Mouse (Mus musculus) forebrain, embryonic 14.5 days (tissue): ENCODE measurements around the gene Vwa1. TPM values are rescaled to one million over a fixed set of nuclear protein-coding genes. Genes with fewer than 3 reads are reported as not detected.

ENCODE experiments used
- ATAC-seq: fragments of 200-750 bp; cut with Nextera tagmentation; 2 replicates; pipeline ENCODE4 v1.8.0; 2017; ENCODE audit warnings: mild to moderate bottlenecking, moderate library complexity
- DNase-seq: peaks from one replicate; pipeline ENCODE4 v3.0.0-alpha.2; 2015; ENCODE audit warnings: low spot score
- H3K27ac ChIP-seq: fragments of 300-500 bp; sonication (generic); 2 replicates; pipeline ENCODE4 v1.5.1; 2014; ENCODE audit warnings: low read depth, mild to moderate bottlenecking, control low read depth, low read length, moderate library complexity
- H3K27me3 ChIP-seq: fragments of 300-500 bp; sonication (generic); replicated peaks from 2 replicates; pipeline ENCODE4 v1.6.1; 2014; ENCODE audit warnings: low read length, control low read depth, mixed read lengths; ENCODE audit not compliant: control insufficient read depth, insufficient read depth
- H3K36me3 ChIP-seq: fragments of 300-500 bp; sonication (generic); 2 replicates; pipeline ENCODE4 v1.6.1; 2014; ENCODE audit warnings: low read length, control low read depth; ENCODE audit not compliant: control insufficient read depth, insufficient read depth
- H3K4me1 ChIP-seq: fragments of 300-500 bp; sonication (generic); 2 replicates; pipeline ENCODE4 v1.6.1; 2014; ENCODE audit warnings: antibody characterized with exemption, low read length, control low read depth; ENCODE audit not compliant: control insufficient read depth, insufficient read depth
- H3K4me2 ChIP-seq: fragments of 300-500 bp; sonication (generic); 2 replicates; pipeline ENCODE4 v1.6.1; 2014; ENCODE audit warnings: mild to moderate bottlenecking, control low read depth, low read length
- H3K4me3 ChIP-seq: fragments of 300-500 bp; sonication (generic); 2 replicates; pipeline ENCODE4 v1.5.1; 2014; ENCODE audit warnings: low read depth, low read length, control low read depth
- H3K9ac ChIP-seq: fragments of 300-500 bp; sonication (generic); 2 replicates; pipeline ENCODE4 v1.6.1; 2014; ENCODE audit warnings: mild to moderate bottlenecking, low read length, control low read depth, moderate library complexity
- H3K9me3 ChIP-seq: fragments of 300-500 bp; sonication (generic); replicated peaks from 2 replicates; pipeline ENCODE4 v1.6.1; 2016; ENCODE audit warnings: low read length, control low read depth, mixed read lengths; ENCODE audit not compliant: control insufficient read depth
- WGBS: fragments of 180-500 bp; shearing (Covaris S2); extraction: QIAGEN DNeasy Blood & Tissue Kit; methylation state at CpG from one replicate; pipeline ENCODE4 v1.1.7; 2014; 5-methylcytosine and 5-hydroxymethylcytosine counted together
- microRNA-seq: library from miRNA; unstranded; fragments of <30 nt; microRNA quantifications from one replicate; pipeline ENCODE4, GENCODE M21; 2016
- polyA plus RNA-seq: library from polyadenylated mRNA; unstranded; fragments of >200 nt; fragmentation: Nextera tagmentation; extraction: Ambion mirVana; gene quantifications from 2 replicates; pipeline ENCODE4 v1.2.1, GENCODE M21; 2014

The Vwa1 gene
- polyA plus RNA-seq, 1 experiment from 2014 or later, result 21.8 TPM

DNA sequence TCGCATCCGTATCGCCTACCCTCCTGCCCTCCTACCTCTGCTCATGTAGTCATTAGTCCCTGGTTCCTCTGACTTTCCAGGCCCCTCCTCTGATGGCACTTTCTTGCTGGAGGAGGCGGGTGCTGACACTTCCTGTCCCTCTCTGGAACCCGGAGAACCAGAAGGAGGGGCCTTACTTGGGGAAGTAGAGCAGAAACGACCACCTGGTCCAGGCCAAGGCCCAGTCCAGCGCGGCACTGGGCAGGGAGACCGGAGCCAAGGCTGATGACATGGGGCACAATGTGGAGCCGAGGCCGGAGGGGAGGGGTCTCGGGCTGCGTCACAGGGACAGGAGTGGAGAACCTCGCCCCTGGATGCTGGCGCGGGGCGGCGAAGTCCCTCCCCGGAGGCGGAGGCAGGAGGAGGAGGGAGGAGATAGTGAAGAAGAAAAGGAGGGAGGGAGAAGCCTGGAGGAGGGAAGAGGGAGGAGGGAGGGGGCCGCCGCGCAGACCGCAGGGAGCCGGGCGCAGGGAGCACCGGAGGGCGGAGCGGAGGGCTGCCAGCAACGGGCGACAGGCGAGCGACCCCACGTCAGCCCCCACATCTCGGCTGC, 40.1 kb downstream of the Vwa1 start, which contains the start of gene Tmem240:
TSS of gene Tmem240 (plus strand) at position 451 of the 592 bp plus-strand sequence.
- Histone ChIP-seq H3K27ac (peak within 1 kb of the TSS; percentile 92), H3K4me3 (peak within 1 kb of the TSS; percentile 81), H3K9ac (peak within 1 kb of the TSS; percentile 91), H3K9me3 (no peaks in the 10 kb centered on the region), H3K4me1 (peaks cover 12% of the 10 kb centered on the region), H3K4me2 (peak within 1 kb of the TSS; percentile 79), H3K36me3 (peaks cover 27% of the 10 kb centered on the region), H3K27me3 (no peaks in the 10 kb centered on the region)
- WGBS, result under 1% methylated on average over 33 of the region's 35 CpGs
- peak; percentile 95 for DNase-seq
- peak; percentile 95 for ATAC-seq

DNA sequence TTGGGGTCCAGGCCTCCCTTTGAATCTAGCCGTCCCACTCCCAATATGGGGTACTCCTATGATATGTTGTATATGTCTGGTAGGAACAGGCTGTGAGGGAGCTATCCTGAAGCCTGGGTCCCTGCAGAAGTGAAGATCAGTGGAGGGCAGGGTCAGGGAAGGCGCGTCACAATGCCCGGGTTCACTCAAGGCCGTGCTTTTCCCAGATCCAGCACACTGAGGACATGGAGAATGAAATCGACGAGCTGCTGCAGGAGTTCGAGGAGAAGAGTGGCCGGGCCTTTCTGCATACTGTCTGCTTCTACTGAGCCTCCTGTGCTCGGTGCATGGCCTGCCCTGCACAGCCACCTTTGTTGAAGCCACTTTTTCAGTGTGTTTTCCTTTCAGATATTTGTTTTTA, 41.2 kb downstream of the Vwa1 start:
- DNase-seq (no peak), ATAC-seq (no peak)
- Histone ChIP-seq H3K27ac (no peak overlapping the region), H3K4me2 (no peak overlapping the region), H3K36me3 (peaks cover 18% of the 10 kb centered on the region; the same call in 1 of the 2 replicates), H3K9ac (no peak overlapping the region), H3K4me3 (no peak overlapping the region), H3K27me3 (no peaks in the 10 kb centered on the region), H3K9me3 (no peaks in the 10 kb centered on the region), H3K4me1 (peaks cover 12% of the 10 kb centered on the region)
- WGBS, result 89% methylated on average over 10 of the region's 10 CpGs

DNA sequence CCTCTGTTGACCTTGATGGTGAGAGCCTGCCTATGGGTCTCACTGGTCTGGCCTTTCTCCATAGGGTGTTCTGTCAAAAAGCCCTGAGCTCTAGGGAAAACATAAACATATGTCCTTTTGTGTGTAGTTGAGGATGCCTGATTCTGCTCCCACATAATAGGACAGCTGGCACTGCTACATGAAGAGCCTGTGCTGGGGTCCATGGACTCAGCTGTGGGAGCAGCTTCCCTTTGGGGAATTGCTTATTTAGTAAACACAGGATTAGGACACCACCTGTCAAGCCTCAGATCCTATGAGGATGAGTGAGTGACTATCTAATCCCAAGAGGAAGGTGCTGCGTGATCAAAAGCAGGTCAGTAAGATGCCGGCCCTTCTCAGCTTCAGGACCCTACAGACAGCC, 46.5 kb downstream of the Vwa1 start:
- no peak overlapping the region for H3K9ac ChIP-seq
- peaks cover 22% of the 10 kb centered on the region; the same call in 1 of the 2 replicates for H3K36me3 ChIP-seq
- H3K4me2 ChIP-seq, result no peak overlapping the region
- H3K27me3 ChIP-seq, result no peaks in the 10 kb centered on the region
- ATAC-seq (no peak; the same call in 1 of the 2 replicates), DNase-seq (peak; percentile 8)
- H3K4me1 ChIP-seq, result no peaks in the 10 kb centered on the region
- no peaks in the 10 kb centered on the region for H3K9me3 ChIP-seq
- H3K27ac ChIP-seq, result no peak overlapping the region
- WGBS, result 87% methylated on average over 2 of the region's 2 CpGs
- H3K4me3 ChIP-seq, result no peak overlapping the region

DNA sequence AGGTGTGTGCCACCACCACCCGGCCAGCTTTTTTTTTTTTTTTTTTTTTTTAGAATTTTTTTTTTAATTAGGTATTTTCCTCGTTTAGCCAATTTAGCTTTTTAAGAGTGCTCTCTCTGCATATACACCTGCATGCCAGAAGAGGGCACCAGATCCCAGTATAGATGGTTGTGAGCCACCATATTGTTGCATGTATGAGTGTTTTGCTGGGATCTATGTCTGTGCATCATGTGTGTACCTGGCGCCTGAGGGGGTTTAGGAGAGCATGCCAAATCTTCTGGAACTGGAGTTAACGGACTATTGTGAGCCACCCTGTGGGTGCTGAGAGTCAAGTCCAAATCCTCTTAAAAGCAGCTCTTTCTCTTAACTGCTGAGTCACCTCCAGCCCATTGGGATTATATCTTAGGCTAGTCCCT, 52.8 kb downstream of the Vwa1 start:
- 57% methylated on average over 4 of the region's 4 CpGs for WGBS
- peaks cover 23% of the 10 kb centered on the region for H3K36me3 ChIP-seq
- no peaks in the 10 kb centered on the region for H3K9me3 ChIP-seq
- no peaks in the 10 kb centered on the region for H3K4me1 ChIP-seq
- no peak overlapping the region for H3K27ac ChIP-seq
- no peaks in the 10 kb centered on the region for H3K27me3 ChIP-seq
- DNase-seq, result peak; percentile 61
- no peak overlapping the region for H3K9ac ChIP-seq
- no peak overlapping the region for H3K4me3 ChIP-seq
- H3K4me2 ChIP-seq, result no peak overlapping the region
- 0 out of 2 replicates have a peak, but pooled peaks have one; percentile 40 for ATAC-seq

Small RNA genes within 50 kb of the gene (microRNA-seq; reads per million reads assigned to microRNA genes)
- not detected for gene Gm27743

Other genes starting within 250 kb of the Vwa1 start
- gene Nadk, start 212.3 kb downstream of the Vwa1 start, polyA plus RNA-seq, result 106 and 120 TPM in 2 replicates
- 10.9 and 12.1 TPM in 2 replicates for gene Slc35e2, start 173.3 kb downstream of the Vwa1 start, polyA plus RNA-seq
- 39.9 and 42.8 TPM in 2 replicates for gene Cdk11b, start 149.8 kb downstream of the Vwa1 start, polyA plus RNA-seq
- not detected in 2 replicates for gene Gm10563, start 129.3 kb downstream of the Vwa1 start, polyA plus RNA-seq
- gene Mmp23, start 121.3 kb downstream of the Vwa1 start, polyA plus RNA-seq, result 0.97 and 2.1 TPM in 2 replicates
- gene Mib2, start 105.5 kb downstream of the Vwa1 start, polyA plus RNA-seq, result 25.2 and 34.5 TPM in 2 replicates
- gene Fndc10, start 80.4 kb downstream of the Vwa1 start, polyA plus RNA-seq, result 3.2 and 3.8 TPM in 2 replicates
- gene Ssu72, start 69.9 kb downstream of the Vwa1 start, polyA plus RNA-seq, result 153 and 179 TPM in 2 replicates
- 3.4 and 3.5 TPM in 2 replicates for gene Tmem240, start 39.9 kb downstream of the Vwa1 start, polyA plus RNA-seq
- gene Atad3a, start 13.6 kb downstream of the Vwa1 start, polyA plus RNA-seq, result 62.0 and 70.0 TPM in 2 replicates
- gene Tmem88b, start 11.2 kb upstream of the Vwa1 start, polyA plus RNA-seq, result 0.12 and 0.25 TPM in 2 replicates
- gene Ankrd65, start 15.7 kb upstream of the Vwa1 start, polyA plus RNA-seq, result not detected in 2 replicates
- gene Mrpl20, start 28.2 kb upstream of the Vwa1 start, polyA plus RNA-seq, result 274 and 313 TPM in 2 replicates
- 119 and 144 TPM in 2 replicates for gene Ccnl2, start 37.8 kb upstream of the Vwa1 start, polyA plus RNA-seq
- gene Aurkaip1, start 56.6 kb upstream of the Vwa1 start, polyA plus RNA-seq, result 120 and 135 TPM in 2 replicates
- 15.6 and 22.1 TPM in 2 replicates for gene Mxra8, start 65.0 kb upstream of the Vwa1 start, polyA plus RNA-seq
- gene Dvl1, start 72.7 kb upstream of the Vwa1 start, polyA plus RNA-seq, result 10.8 and 12.4 TPM in 2 replicates
- 0.46 and 0.61 TPM in 2 replicates for gene Tas1r3, start 88.7 kb upstream of the Vwa1 start, polyA plus RNA-seq
- gene Cptp, start 94.7 kb upstream of the Vwa1 start, polyA plus RNA-seq, result 28.3 and 29.5 TPM in 2 replicates
- 94.6 and 102 TPM in 2 replicates for gene Ints11, start 94.8 kb upstream of the Vwa1 start, polyA plus RNA-seq
- 46.5 and 52.8 TPM in 2 replicates for gene Pusl1, start 117.1 kb upstream of the Vwa1 start, polyA plus RNA-seq
- gene Acap3, start 117.1 kb upstream of the Vwa1 start, polyA plus RNA-seq, result 60.5 and 77.0 TPM in 2 replicates
- gene Ube2j2, start 169.1 kb upstream of the Vwa1 start, polyA plus RNA-seq, result 116 and 137 TPM in 2 replicates
- gene C1qtnf12, start 187.6 kb upstream of the Vwa1 start, polyA plus RNA-seq, result 8.0 and 11.3 TPM in 2 replicates
- 27.6 and 29.6 TPM in 2 replicates for gene B3galt6, start 218.0 kb upstream of the Vwa1 start, polyA plus RNA-seq
- gene Sdf4, start 218.2 kb upstream of the Vwa1 start, polyA plus RNA-seq, result 124 and 127 TPM in 2 replicates
- 0.43 and 0.60 TPM in 2 replicates for gene Tnfrsf4, start 239.1 kb upstream of the Vwa1 start, polyA plus RNA-seq